Mouse (Mus musculus) hindbrain, embryonic 11.5 days (tissue): Measurements from ENCODE around the gene Parp14. TPM values are rescaled to one million over a fixed set of nuclear protein-coding genes. Genes with fewer than 3 reads are reported as not detected.
"Not testable (repeated sequence)": the region's sequence is repeated elsewhere in the genome, so short reads cannot be mapped to it uniquely, and the experiment has no call there.

Experiments used
- ATAC-seq: fragments of 200-750 bp; cut with Nextera tagmentation; 2 replicates; pipeline ENCODE4 v1.8.0; 2017; ENCODE audit warnings: mild to moderate bottlenecking, moderate TSS enrichment, moderate library complexity; ENCODE audit not compliant: low FRiP score
- DNase-seq: peaks from one replicate; pipeline ENCODE4 v3.0.0-alpha.2; 2015; ENCODE audit warnings: low spot score
- H3K27ac ChIP-seq: fragments of 300-500 bp; sonication (generic); 2 replicates; pipeline ENCODE4 v1.5.1; 2014; ENCODE audit warnings: mild to moderate bottlenecking, low read depth, low read length
- H3K27me3 ChIP-seq: fragments of 300-500 bp; sonication (generic); 2 replicates; pipeline ENCODE4 v1.6.1; 2014; ENCODE audit warnings: mild to moderate bottlenecking, low read length, moderate library complexity, mixed read lengths; ENCODE audit not compliant: control insufficient read depth, insufficient read depth
- H3K36me3 ChIP-seq: fragments of 300-500 bp; sonication (generic); 2 replicates; pipeline ENCODE4 v1.6.1; 2014; ENCODE audit warnings: mild to moderate bottlenecking, low read length, moderate library complexity, mixed read lengths; ENCODE audit not compliant: control insufficient read depth, insufficient read depth
- H3K4me1 ChIP-seq: fragments of 300-500 bp; sonication (generic); replicated peaks from 2 replicates; pipeline ENCODE4 v1.6.1; 2014; ENCODE audit warnings: low read length, mixed read lengths; ENCODE audit not compliant: control insufficient read depth, insufficient read depth
- H3K4me2 ChIP-seq: fragments of 300-500 bp; sonication (generic); replicated peaks from 2 replicates; pipeline ENCODE4 v1.6.1; 2014; ENCODE audit warnings: mild to moderate bottlenecking, low read depth, low read length
- H3K4me3 ChIP-seq: fragments of 300-500 bp; sonication (generic); 2 replicates; pipeline ENCODE4 v1.5.1; 2014; ENCODE audit warnings: low read depth, low read length
- H3K9ac ChIP-seq: fragments of 300-500 bp; sonication (generic); 2 replicates; pipeline ENCODE4 v1.6.1; 2014; ENCODE audit warnings: low read depth, low read length
- H3K9me3 ChIP-seq: fragments of 300-500 bp; sonication (generic); 2 replicates; pipeline ENCODE4 v1.6.1; 2016; ENCODE audit warnings: low read length; ENCODE audit not compliant: control insufficient read depth
- WGBS: fragments of 180-500 bp; shearing (Covaris S2); extraction: QIAGEN DNeasy Blood & Tissue Kit; methylation state at CpG from one replicate; pipeline ENCODE4 v1.1.7; 2014; 5-methylcytosine and 5-hydroxymethylcytosine counted together
- polyA plus RNA-seq: library from polyadenylated mRNA; unstranded; fragments of >200 nt; fragmentation: Nextera tagmentation; extraction: Ambion mirVana; gene quantifications from 2 replicates; pipeline ENCODE4 v1.2.1, GENCODE M21; 2014

The Parp14 gene
- polyA plus RNA-seq, 1 experiment from 2014 or later, result 0.25 TPM

DNA sequence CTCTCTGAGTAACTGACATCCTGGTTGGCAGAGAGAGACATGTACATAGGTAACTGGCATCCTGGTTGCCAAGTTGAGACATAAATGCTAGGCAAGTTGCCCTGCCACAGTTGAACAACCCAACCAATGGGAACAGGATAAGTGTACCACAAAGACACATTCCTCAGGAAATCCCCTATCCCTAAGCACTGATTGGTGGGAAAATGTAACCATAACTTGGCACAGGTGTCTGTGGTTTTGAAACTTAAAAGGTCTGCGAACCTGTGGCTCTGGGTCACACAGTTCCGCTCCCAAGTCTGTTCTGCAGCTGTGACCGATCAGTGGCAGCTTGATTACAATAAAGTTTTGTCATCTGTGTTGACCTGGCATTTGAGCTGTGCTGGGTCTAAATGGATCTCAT is 34.0 kb upstream of the Parp14 start:
- DNase-seq (no peak), ATAC-seq (no peak)
- Histone ChIP-seq H3K4me2 (no peak overlapping the region), H3K36me3 (no peaks in the 10 kb centered on the region), H3K4me1 (no peaks in the 10 kb centered on the region), H3K9me3 (no peaks in the 10 kb centered on the region), H3K9ac (no peak overlapping the region), H3K4me3 (no peak overlapping the region), H3K27ac (no peak overlapping the region), H3K27me3 (no peaks in the 10 kb centered on the region)
- 90% methylated on average over 3 of the region's 3 CpGs for WGBS

DNA sequence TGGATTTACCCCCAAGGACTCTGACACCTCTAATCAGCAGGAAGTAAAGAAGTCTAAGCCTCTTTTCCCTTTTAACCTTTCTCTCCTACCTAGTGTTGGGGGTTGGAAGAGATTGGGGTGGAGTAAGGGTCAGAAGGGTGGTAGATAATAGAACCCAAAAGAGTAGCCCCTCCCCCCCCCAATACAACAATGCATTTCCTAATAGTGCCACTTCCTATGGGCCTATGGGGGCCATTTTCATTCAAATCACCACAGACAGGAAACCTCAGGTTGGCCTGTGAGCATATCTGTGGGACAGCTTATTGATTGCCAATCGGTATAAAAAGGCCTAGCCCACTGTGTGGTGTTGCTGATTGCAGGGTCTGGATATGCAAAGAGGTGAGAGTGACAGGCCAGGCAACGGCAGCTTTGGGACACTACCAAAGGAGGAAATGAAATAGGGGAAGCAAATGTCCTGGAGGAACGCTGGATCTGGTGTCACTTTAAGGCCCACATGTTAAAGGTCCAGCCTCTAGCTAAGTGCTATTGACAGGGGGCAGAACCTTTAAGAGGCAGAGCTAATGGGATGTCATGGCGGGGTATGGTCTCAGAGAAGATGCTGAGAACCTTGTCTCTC is 32.9 kb upstream of the Parp14 start:
- no peak for ATAC-seq
- H3K36me3 ChIP-seq, result no peaks in the 10 kb centered on the region

DNA sequence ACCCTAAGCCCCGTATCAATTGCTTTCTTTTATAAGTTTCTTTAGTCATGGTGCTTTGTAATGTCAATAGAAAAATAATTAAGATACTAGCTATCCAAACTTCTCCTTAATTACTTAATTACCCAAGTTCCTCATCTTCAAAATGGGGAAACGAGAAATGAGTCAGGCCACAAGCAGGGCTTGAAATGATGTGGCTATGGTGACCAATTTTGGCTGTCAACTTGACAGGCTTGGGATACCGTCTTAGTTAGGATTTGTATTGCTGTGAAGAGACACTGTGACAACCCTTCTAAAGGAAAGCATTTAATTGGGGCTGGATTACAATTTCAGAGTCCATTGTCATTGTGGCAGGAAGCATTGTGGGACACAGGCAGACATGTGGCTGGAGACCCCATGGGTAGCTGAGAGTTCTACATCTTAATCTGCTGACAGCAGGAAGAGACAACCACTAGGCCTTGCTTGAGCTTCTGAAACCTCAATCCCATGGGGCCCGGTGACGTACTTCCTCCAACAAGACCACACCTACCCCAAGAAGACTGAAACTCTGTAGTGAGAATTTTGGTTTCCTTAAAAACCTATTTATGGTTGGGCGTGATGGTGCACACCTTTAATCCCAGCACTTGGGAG is 31.8 kb upstream of the Parp14 start:
- 93% methylated on average over 6 of the region's 6 CpGs for WGBS

More for the DNA sequence above, 32.9 kb upstream of the Parp14 start:
- Histone ChIP-seq H3K27me3 (no peaks in the 10 kb centered on the region), H3K9me3 (no peaks in the 10 kb centered on the region), H3K4me2 (no peak overlapping the region), H3K4me3 (no peak overlapping the region), H3K27ac (no peak overlapping the region), H3K4me1 (no peaks in the 10 kb centered on the region), H3K9ac (no peak overlapping the region)
- DNase-seq, result no peak
- 71% methylated on average over 4 of the region's 4 CpGs for whole genome bisulfite sequencing

DNA sequence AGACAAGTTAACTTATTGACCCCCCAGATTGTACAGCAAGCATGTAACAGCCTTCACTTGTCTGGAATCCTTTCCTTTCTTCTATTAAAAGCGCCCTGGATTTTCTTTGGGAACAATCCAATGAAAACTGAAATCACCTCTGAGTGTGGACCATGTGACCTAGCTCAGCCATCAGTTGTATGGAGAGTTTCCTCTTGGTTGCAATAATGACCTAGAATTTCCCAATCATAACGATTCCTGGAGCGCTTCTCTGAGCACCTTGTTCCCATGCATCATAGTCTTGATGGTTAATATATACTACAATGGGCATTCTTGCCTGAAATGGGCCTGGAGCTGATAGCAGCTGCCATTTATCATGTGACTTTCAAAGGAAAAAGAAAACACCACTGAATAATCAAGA is 29.2 kb upstream of the Parp14 start:
- ATAC-seq (no peak), DNase-seq (no peak)
- H3K27me3 ChIP-seq, result no peaks in the 10 kb centered on the region
- 88% methylated on average over 3 of the region's 3 CpGs for WGBS
- no peaks in the 10 kb centered on the region for H3K4me1 ChIP-seq
- no peak overlapping the region for H3K9ac ChIP-seq
- no peak overlapping the region for H3K4me2 ChIP-seq
- H3K36me3 ChIP-seq, result no peaks in the 10 kb centered on the region
- H3K9me3 ChIP-seq, result no peaks in the 10 kb centered on the region
- H3K27ac ChIP-seq, result no peak overlapping the region
- no peak overlapping the region for H3K4me3 ChIP-seq

More for the DNA sequence above, 31.8 kb upstream of the Parp14 start:
- Histone ChIP-seq H3K4me3 (no peak overlapping the region), H3K27me3 (no peaks in the 10 kb centered on the region), H3K27ac (no peak overlapping the region), H3K9me3 (no peaks in the 10 kb centered on the region), H3K9ac (no peak overlapping the region), H3K4me1 (no peaks in the 10 kb centered on the region), H3K36me3 (no peaks in the 10 kb centered on the region), H3K4me2 (no peak overlapping the region)
- no peak for DNase-seq
- ATAC-seq, result no peak

DNA sequence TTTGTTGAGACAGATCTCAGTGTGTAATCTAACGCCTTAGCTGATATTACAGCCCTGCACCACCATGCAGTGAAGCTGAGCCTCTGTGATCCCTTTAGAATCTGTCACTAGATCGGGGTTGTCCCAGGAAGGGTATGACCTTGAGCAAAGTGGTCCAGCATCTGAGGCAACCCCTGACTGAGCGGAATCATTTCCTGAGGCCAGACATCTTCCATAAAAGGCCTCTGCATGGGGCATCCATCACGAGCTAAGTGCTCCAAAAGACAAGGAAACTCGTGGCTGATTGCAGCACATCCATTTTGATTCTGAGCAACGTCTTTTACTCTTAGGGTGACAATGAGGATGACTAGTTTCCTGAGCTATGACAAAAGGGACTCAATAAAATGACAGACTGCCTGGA is 23.7 kb upstream of the Parp14 start:
- Histone ChIP-seq H3K27ac (no peak overlapping the region), H3K4me2 (no peak overlapping the region), H3K4me3 (no peak overlapping the region), H3K9me3 (no peaks in the 10 kb centered on the region), H3K27me3 (no peaks in the 10 kb centered on the region), H3K9ac (no peak overlapping the region), H3K4me1 (no peaks in the 10 kb centered on the region), H3K36me3 (no peaks in the 10 kb centered on the region)
- ATAC-seq (no peak), DNase-seq (no peak)
- WGBS, result 66% methylated on average over 6 of the region's 6 CpGs

DNA sequence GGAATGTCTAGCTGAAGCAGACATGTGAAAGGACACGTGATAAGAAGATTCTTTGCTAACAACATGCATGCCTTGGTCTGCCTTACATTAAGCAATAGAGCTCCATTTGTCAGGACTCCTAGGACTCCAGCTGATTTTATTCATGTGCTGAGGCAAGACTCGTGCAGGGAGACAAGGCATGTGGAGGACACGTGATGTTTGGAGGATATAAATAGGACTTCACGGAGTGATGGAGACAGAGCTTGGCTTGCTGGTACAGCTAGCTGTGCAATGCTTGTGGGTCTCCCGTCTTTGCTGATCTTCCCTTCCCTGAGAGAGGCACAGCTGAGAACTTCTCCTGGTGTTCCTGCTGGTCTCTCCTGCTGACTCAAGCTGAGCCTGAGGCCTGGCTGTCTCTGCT is 20.3 kb upstream of the Parp14 start:
- not testable (repeated sequence) for H3K4me2 ChIP-seq, H3K36me3 ChIP-seq, H3K27ac ChIP-seq, H3K27me3 ChIP-seq, H3K4me3 ChIP-seq, H3K4me1 ChIP-seq, H3K9ac ChIP-seq, DNase-seq, H3K9me3 ChIP-seq, ATAC-seq
- WGBS, result 77% methylated on average over 5 of the region's 5 CpGs

DNA sequence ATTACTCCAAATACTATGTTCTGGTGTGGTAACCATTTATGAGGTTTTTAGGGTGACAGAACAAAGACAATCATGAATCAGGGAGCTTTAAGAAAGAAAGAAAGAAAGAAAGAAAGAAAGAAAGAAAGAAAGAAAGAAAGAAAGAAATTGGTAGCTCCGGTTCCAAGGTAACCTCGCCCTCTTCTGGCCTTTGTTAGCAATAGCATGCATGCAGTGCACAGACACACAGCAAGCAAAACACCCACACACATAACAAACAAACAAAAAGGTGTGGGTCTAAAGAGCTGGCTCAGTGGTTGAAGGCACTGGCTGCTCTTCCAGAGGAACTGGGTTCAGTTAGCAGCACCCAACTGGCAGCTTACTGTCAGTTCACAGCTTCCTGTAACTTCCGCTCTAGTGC is 19.3 kb upstream of the Parp14 start:
- H3K4me2 ChIP-seq, result no peak overlapping the region
- H3K36me3 ChIP-seq, result no peaks in the 10 kb centered on the region
- no peak for ATAC-seq
- H3K9me3 ChIP-seq, result no peaks in the 10 kb centered on the region
- no peak overlapping the region for H3K27ac ChIP-seq
- 69% methylated on average over 3 of the region's 3 CpGs for WGBS
- no peaks in the 10 kb centered on the region for H3K27me3 ChIP-seq
- H3K9ac ChIP-seq, result no peak overlapping the region
- no peak for DNase-seq
- no peak overlapping the region for H3K4me3 ChIP-seq
- no peaks in the 10 kb centered on the region for H3K4me1 ChIP-seq

DNA sequence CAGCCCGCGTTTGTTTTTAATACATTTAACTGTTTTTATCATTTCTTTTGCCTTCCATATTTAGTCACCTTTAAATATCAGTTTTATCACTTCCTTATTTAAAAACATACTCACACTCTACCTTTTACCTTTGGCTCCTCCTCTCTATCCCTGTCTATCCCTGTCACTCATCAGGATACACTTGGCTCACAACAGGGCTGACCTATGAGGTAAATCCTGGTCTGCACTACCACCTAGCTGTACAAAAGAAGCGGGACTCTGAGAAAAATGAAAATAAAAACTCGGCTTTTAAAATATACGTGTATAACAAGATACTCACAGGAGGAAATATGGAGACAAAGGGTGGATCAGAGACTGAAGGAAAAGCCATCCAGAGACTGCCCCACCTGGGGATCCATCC is 17.6 kb upstream of the Parp14 start:
- ATAC-seq (no peak), DNase-seq (no peak)
- Histone ChIP-seq H3K27ac (no peak overlapping the region), H3K4me1 (no peaks in the 10 kb centered on the region), H3K4me3 (no peak overlapping the region), H3K9me3 (no peaks in the 10 kb centered on the region), H3K27me3 (no peaks in the 10 kb centered on the region), H3K36me3 (no peaks in the 10 kb centered on the region), H3K4me2 (no peak overlapping the region), H3K9ac (no peak overlapping the region)
- WGBS, result 94% methylated on average over 5 of the region's 5 CpGs

DNA sequence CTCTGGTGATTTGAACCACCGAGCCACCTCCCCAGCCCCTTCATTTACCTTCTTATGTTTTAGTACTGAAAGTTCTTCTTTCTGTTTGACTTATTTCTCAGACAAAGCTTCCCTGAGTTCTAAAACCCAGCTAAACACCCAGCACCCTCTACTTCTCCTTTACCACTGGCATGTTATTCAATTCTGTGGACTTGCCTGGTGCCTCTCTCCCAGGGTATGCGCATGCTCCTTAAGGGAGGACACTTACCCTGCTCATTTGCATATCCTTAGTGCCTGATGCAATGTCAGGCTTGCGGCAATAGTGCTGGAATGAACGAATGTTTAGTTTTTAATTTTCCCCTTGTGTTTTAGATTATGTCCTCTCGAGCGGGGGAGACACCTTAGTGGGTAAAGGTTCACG is 16.8 kb upstream of the Parp14 start:
- Histone ChIP-seq H3K27me3 (no peaks in the 10 kb centered on the region), H3K4me2 (no peak overlapping the region), H3K9ac (no peak overlapping the region), H3K4me1 (no peaks in the 10 kb centered on the region), H3K9me3 (no peaks in the 10 kb centered on the region), H3K36me3 (no peaks in the 10 kb centered on the region), H3K4me3 (no peak overlapping the region), H3K27ac (no peak overlapping the region)
- ATAC-seq, result no peak
- DNase-seq, result no peak
- WGBS, result 76% methylated on average over 7 of the region's 7 CpGs
